Mouse (Mus musculus) CD8-positive naive resting alpha-beta T cell, adult 2 months (primary cell): ENCODE data around the gene Rgl2.
"Not testable (repeated sequence)": the region's sequence is repeated elsewhere in the genome, so short reads cannot be mapped to it uniquely, and the experiment has no call there.

Source experiments
- DNase-seq, 2 experiments: peaks; one replicate each; pipeline ENCODE4 v3.0.0; 2022; ENCODE audit warnings: low read depth in 2 of 2, low spot score in 2 of 2

Gene Rgl2

DNA sequence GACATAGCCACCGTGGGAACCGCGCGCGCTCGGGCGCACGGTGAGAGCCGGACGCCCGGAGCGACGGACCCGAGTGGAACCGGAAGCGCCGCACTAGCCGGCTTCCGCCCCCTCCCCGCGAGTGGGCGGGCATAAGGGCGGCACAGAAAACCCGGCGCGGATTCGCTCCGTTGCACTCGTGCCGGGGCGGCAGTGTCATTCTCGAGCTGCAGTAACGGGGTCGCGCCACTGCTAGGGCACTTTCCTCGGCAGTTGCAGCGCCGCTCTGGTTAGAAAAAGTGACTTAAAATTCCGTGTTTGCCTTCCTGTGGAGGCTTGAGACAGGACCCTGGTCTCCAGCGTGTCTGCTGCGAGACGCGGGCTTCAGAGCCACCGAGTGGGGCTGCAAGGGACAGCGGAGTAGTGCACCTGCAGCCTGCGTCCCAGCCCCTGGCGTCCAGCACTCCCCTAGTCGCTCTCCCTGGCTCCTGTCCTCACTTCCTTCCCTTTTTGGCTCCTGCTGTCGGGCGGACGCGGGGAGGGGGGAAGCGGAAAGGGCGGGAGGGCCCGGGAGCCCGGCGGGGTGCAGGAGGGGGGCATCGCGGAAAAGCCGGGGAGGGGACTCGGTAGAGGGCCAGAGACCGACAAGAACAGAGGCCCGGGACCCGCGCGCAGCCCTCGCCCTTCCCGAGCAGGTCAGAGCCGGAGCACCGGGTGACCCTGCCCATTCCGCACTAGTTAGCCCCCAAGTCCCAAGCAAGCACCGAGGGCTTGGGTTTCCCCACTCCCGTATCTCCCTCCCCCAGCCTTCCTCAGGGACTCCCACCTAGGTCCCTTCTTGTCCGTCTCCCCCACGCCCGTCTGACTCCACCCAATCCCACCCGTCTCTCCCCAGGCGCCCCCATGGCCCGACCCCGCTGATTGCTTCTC lies at the start of gene Rgl2:
Gene Rgl2 (plus strand): TSS at position 173 of the 909 bp plus-strand sequence.
- DNase-seq: peak; percentile 93 to 97

DNA sequence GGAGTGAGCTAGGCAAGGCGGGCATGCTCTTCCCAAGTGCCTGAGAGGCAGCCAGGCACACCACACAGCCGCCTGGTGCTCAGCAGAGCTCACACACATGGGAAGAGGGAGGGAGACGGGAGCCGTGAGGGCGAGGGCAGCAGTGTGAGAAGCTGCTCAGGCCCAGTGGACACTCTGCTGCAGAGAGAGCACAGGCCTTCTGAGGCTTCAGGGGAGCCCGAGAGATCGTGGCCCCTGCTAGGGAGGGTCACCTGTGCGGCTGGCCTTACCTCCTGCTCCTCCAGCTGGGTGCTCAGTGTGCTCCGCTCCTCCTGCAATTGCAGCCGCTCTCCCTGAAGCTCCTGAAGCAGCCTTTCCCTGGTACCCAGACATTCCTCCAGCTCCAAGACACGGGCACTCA lies 45.0 kb upstream of the Rgl2 start:
- DNase-seq: not testable (repeated sequence)

DNA sequence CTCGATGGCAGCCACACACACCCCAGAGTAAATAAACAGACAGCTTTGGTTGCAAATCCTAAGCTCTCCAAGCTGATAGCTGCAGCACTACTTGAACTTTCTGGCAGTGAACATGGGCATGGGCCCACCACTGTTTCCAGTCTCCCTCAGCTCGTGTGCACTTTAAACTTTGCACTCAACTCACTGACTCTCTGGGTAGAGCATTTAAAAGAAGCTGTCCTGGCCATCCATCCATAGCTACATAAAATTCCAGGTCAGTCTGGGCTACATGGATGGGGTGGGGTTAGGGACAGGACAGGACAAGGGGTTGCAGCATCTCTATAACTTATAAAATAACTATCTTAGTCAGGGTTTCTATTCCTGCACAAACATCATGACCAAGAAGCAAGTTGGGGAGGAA lies 41.5 kb upstream of the Rgl2 start:
- DNase-seq: not testable (repeated sequence)

DNA sequence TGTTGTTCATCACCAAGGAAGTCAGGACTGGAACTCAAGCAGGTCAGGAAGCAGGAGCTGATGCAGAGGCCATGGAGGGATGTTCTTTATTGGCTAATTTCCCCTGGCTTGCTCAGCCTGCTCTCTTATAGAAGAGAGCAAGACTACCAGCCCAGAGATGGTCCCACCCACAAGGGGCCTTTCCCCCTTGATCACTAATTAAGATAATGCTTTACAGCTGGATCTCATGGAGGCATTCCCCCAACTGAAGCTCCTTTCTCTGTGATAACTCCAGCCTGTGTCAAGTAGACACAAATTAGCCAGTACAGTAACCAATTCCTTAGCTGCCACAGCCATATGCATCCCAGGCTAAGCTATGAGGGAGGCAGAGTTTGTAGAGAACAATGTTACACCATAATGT lies 41.1 kb upstream of the Rgl2 start:
- not testable (repeated sequence) for DNase-seq

DNA sequence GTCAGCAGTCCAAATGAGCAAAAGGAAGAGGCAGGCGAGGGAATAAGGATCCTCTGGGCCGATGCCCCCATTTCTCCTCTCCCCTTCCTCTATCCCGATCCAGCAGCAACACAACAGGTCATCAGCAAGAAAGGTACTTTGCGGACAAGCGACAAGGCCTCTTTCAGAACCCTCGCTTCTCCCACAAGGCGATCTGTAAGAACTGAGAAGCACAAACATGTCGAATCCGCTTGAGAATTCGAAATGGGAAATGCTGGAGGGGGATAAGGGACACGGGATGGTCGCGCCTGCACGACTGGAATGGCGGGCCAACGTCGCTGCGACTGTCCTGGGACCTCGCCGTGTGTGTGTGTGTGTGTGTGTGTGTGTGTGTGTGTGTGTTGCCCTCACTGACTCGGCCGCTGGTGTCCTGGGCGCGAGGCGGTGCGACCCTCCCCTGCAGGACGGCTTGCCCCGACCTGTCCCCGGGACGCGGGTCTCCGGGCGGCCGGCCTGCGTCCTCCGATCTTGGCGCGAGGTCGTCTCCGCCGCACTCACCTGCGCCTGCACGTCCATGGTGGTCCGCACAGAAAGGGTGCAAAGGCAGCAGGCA lies 39.3 kb upstream of the Rgl2 start:
- DNase-seq: not testable (repeated sequence)

DNA sequence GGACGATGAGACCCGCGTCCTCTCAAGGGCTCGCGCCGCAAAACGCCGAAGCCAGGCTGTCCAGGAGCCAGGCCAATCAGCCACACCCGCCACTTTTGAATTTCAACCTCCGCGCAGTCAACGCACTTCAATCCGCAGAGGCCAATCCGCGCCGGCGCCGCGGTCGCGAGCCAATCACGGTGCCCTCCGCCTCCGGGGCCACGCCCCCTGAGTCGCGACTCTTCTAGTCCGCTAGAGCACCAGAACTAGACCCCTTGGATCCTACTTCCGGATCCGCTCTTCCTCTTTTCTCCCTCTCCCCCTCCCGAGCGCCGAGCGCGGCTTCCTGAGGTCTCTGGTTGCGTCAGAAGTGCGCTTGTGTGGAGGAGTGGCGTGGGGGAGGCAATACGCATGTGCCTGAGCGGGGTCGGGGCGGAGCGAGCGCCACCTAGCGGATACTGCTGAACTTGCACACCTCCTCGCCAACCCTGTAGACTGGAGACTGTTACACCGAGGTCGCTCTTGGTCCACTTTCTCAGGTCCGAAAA lies 38.7 kb upstream of the Rgl2 start, which contains the start of gene Kifc1:
Gene Kifc1 (minus strand): TSS at position 129 of the 527 bp plus-strand sequence.
- peak; percentile 99 to 100 for DNase-seq

DNA sequence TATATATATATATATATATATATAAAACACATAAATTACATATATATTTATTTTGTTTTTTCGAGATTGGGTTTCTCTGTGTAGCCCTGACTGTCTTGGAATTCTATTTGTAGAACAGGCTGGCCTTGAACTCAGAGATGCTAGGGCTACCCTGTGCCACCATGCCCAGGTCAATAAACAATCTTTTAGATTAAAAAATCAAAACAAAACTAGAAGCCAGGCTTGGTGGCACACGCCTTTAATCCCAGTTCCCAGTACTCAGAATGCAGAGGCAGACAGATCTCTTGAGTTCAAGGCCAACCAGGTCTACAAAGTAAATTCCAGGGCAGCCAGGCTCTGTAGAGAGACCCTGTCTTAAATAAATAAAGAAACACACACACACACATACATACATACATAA lies 38.0 kb upstream of the Rgl2 start:
- DNase-seq: no peak

DNA sequence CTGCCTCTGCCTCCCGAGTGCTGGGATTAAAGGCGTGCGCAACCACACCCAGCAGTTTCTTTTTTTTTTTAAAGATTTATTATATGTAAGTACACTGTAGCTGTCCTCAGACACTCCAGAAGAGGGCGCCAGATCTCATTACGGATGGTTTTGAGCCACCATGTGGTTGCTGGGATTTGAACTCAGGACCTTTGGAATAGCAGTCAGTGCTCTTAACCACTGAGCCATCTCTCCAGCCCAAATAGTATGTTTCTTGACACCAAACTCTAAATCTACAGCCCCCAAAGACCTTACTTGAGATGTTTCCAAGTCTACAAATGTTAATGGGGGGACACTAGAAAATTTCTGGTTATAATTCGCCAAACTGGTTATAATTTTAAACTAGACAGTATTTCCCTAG lies 37.5 kb upstream of the Rgl2 start:
- DNase-seq: not testable (repeated sequence)

DNA sequence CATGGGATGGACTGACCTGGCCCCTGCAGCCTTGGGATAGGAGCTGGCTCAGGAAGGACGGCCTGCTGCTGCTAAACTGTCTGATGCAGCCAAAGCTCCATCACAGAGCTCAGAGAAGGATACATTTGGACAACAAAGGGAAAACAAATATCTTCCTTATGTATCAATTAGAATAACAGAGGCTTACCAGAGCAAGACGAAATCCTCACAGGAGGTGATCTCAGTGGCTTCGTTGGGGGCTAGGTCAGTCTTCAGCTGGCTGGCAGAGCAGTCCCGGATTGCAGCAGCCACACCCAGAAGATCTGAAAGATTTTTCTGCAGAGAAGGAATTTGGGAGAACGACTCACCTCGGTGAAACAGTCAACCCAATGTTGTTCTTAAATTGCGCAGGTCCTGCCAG lies 36.9 kb upstream of the Rgl2 start:
- DNase-seq: no peak

DNA sequence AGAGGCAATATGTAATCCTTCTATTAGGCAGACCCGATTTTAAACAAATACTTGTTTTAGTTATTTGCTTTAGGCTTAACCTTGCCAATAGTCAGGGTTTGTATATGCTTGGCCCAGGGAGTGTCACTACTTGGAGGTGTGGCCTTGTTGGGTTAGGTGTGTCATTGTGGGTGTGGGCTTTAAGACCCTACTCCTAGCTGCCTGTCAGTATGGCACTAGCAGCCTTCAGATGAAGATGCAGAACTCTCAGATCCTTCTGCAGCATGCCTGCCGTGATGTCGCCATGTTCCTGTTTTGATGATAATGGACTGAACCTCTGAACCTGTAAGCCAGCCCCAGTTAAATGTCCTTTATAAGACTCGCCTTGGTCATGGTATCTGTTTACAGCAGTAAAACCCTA lies 36.3 kb upstream of the Rgl2 start:
- DNase-seq: not testable (repeated sequence)

DNA sequence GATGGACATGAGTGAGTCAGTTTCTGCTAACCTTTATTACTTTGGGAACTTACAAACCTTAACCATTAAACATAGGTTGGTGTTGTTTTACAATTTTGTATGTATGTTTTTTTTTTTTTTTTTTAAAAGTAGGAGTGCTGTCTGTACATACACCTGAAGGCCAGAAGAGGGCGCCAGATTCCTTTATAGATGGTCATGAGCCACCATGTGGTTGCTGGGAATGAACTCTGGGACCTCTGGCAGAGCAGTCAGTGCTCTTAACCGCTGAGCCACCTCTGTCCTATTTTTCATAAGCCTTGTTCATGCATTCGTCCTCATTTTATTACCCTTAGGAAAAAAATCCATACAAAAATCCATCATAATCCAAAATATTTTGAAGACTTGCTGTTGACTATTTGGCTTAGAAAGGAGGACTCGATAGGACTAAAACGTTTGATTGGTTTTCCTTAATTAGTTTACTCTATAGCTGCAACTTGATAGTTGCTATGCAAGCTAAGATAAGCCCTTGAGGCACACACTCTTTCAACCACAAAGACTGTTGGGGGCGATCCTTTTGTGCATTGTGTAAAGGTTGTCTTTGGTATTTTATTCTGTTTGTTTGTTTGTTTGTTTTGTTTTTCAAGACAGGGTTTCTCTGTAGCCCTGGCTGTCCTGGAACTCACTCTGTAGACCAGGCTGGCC lies 32.1 kb upstream of the Rgl2 start:
- DNase-seq: peak in 1 of 2 experiments; percentile 47

DNA sequence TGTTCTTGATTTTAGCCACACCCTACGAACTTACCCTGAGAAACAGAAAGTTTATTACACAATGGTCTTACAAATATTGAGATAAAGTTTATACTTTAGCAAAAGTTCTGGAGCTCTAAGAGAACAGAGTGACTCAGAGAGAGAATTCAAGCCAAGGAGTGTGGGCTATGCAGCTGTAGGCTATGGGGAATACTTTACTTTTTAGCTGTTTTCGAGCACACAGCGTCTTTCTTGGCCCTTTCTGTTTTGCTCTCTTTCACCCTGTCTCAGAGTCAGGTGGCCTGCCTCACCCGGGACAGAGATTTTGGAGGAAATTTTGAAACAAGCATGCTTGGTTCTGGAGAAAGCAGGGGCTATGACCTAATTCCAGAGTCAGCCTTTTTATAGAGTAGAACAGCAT lies 31.1 kb upstream of the Rgl2 start:
- not testable (repeated sequence) for DNase-seq

DNA sequence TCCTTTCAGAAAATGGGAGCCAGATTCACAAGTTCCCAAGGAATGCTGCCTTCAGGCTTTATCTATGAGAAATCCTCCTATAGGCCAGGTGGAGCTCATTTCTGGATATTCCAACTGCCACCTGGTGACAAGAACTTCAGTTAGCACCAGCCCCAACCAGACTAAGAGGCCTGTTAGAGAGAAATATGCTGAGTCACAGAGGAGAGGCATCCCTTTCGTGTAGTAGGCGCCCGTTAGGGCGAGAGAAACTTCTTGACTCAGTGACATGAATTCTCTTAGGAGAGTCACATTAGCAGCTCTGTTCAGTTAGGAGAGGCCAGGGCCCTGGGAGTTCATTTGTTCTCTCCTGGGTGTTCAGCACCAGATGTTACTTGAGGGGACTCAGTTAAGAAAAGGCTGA lies 29.7 kb upstream of the Rgl2 start:
- no peak for DNase-seq

DNA sequence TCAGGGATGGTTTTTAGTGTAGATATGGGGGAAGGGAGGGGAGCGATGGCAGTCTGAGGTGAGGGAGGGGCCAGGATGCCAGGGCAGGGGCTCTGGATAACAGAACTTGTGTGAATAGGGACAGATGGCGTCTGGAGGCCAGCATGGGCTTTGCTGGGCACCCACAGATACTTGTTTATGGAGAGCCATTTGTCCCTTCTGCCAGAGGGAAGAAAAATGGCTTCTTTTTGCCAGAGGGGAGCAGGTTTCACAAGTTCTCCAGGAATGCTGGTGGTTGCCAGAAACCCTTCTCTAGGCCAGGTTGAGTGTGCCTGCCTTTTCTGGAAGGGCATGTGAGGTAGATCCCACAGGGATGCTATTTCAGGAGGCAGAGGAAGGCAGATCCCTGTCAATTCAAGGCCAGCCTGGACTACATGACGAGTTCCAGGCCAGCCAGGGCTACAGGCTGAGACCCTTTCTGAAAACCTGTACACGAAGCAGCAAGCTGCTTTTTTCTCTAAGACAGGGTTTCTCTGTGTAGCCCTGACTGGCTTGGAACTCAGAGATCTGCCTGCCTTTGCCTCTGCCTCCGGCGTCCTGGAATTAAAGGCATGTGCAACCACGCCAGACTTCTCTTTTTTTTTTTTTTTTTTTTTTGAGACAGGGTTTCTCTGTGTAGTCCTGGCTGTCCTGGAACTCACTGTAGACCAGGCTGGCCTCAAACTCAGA lies 28.9 kb upstream of the Rgl2 start:
- DNase-seq: no peak

DNA sequence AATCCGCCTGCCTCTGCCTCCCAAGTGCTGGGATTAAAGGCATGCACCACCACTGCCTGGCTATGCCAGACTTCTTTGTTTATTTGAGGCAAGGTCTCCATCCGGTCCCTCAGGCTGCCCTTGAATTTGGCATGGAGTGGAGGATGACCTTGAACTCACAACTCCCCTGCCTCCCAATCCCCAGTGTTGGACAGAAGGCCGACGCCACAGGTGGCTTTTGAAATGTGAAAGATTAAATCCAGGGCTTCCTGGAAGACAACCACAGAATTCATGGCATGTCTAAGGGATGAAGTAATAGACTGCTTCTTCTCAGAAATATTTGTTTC lies 28.4 kb upstream of the Rgl2 start:
- no peak for DNase-seq

DNA sequence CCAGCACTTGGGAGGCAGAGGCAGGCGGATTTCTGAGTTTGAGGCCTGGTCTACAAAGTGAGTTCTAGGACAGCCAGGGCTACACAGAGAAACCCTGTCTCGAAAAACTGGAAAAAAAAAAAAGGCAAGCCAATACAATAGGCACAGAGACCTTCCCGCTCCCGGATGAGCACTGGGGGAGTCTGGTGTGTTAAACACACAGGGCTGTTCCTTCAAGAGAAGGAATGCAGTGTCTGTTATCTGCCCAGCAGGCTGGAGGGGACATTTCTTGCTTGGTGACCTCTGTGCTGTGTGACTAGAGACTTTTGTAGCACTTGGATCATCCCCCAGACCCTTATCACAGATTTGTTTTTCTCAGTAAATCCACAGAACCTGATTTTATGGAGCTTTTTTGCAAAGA lies 27.7 kb upstream of the Rgl2 start:
- DNase-seq: no peak

DNA sequence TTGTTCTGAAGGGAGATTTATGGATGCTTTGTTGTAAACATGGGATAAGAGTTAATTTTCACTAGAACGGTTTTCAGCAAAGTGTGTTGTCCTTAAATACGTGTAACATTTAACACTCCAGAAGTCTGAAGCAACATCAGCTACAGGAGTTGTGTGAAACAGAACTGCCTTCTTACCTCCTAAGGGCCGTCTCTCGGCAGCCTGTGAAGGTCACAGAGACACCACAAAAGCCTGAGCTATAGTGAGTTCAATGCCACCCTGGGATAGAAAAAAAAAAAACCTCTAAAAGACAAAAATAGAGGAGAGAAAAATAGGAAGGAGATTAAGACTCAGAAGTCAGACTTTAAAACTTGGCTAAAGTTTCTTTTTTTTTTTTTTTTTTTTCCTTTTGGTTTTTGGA lies 27.3 kb upstream of the Rgl2 start:
- no peak for DNase-seq

DNA sequence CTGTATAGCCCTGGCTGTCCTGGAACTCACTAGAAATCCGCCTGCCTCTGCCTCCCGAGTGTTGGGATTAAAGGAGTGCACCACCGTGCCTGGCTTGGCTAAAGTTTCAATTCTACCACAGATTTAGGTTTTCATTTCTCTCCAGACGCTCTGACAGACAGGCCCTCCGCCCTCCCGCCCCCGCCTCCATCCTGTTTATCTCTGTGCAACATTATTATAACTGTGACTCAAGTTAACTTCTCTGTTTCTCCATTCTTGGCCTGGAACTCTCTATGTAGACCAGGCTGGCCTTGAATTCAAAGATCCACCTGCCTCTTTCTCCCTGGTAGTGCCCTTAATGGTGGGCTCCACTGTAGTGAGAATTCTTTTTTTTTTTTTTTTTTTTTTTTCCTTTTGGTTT lies 26.9 kb upstream of the Rgl2 start:
- no peak for DNase-seq

DNA sequence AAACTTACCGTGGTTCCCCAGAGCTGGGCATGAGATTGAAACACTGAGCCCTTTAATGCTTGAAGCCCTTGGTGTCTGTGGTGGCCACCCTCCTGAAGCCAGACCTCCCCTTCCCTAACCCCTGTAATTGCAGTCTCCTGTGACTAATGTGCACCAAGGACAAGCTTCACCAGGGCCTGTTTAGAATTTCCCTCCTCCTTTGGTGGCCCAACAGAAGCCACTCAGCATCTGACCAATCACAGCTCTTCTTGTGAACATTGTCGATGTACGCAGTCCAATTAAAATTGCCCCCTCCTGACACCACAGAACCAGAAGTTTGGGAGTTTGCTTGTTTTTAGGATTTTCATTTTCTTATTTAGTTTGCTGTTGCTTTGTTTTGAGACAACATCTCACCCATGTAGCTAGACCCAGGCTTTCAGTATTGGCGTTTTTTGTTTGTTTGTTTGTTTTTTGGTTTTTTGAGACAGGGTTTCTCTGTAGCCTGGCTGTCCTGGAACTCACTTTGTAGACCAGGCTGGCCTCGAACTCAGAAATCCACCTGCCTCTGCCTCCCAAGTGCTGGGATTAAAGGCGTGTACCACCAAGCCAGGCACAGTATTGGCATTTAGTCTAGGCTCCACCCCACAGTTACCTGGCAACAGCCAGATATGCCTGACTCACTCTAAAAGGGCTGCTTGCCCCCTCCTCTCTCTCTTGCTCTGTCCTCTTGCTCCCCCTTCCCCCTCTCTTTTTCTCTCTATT lies 25.3 kb upstream of the Rgl2 start:
- not testable (repeated sequence) for DNase-seq

DNA sequence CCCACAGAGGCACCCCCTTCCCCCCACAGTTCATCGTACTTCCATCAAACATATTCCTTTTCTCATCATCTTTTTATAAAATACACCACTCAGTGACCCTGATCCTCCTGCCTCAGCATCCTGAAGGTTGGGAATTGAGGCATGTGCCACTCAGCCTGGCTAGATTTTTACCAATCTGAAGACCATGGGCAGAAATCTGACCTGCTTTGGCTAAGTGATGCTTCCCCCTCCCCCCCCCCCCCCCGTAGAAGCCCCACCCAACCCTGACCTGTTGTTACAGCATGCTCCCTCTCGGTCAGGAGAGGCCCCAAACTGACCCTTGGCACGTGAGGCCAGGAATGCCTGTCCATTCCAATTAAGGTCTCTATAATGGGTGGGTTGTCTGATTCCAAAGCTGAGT lies 24.5 kb upstream of the Rgl2 start, which contains the start of gene Platr17:
Gene Platr17 (plus strand): TSS at position 301 of the 400 bp plus-strand sequence.
- not testable (repeated sequence) for DNase-seq
